Comparison of ENCODE assay signal across 8 mouse cellular contexts in genomic region chr3:109122641-109123530, GRCm38 (mm10). TPM values are rescaled to one million over a fixed set of nuclear protein-coding genes. Genes with fewer than 3 reads are reported as not detected.
DNase-seq lines count a peak whose midpoint lies in the region; ATAC-seq and TF ChIP-seq lines count a peak whose summit lies in the region.

TSS of gene Slc25a24 (plus strand) at chr3:109123149.

- peak within 1 kb of the TSS; percentile 66 for H3K4me3 ChIP-seq in embryonic facial prominence, embryonic 15.5 days (replicated peaks)
- peak within 1 kb of the TSS; percentile 92 for H3K4me3 ChIP-seq in heart, embryonic 12.5 days
- peak within 1 kb of the TSS; percentile 76 for H3K4me3 ChIP-seq in kidney, postnatal 0 days (replicated peaks; ENCODE audit: low read depth, low read length)
- peak within 1 kb of the TSS; percentile 83 for H3K4me3 ChIP-seq in lung, embryonic 15.5 days

- peak within 1 kb of the TSS; percentile 57 for H3K4me2 ChIP-seq in embryonic facial prominence, embryonic 15.5 days (replicated peaks)
- peak within 1 kb of the TSS; percentile 72 for H3K4me2 ChIP-seq in heart, embryonic 12.5 days
- peak within 1 kb of the TSS; percentile 89 for H3K4me2 ChIP-seq in kidney, postnatal 0 days (ENCODE audit: low read length)
- H3K4me2 ChIP-seq in lung, embryonic 15.5 days: peak within 1 kb of the TSS; percentile 60

- WGBS in embryonic facial prominence, embryonic 15.5 days: under 1% methylated on average over 43 of the region's 49 CpGs
- 3% methylated on average over 32 of the region's 49 CpGs for WGBS in heart, embryonic 12.5 days
- 1% methylated on average over 41 of the region's 49 CpGs for WGBS in kidney, postnatal 0 days
- 2% methylated on average over 25 of the region's 49 CpGs for WGBS in lung, embryonic 15.5 days

- peaks cover 3% of the 10 kb centered on the region; the same call in 1 of the 2 replicates for H3K36me3 ChIP-seq in embryonic facial prominence, embryonic 15.5 days
- H3K36me3 ChIP-seq in heart, embryonic 12.5 days: peaks cover 11% of the 10 kb centered on the region
- H3K36me3 ChIP-seq in kidney, postnatal 0 days (ENCODE audit: insufficient read depth, low read length): no peaks in the 10 kb centered on the region
- peaks cover 3% of the 10 kb centered on the region; the same call in 1 of the 2 replicates for H3K36me3 ChIP-seq in lung, embryonic 15.5 days

- no peak for TF ChIP-seq CTCF in kidney, postnatal 0 days (IDR thresholded peaks at IDR 0.05; ENCODE audit: low read depth)

- H3K4me1 ChIP-seq in embryonic facial prominence, embryonic 15.5 days: peaks cover 22% of the 10 kb centered on the region
- peaks cover 28% of the 10 kb centered on the region for H3K4me1 ChIP-seq in heart, embryonic 12.5 days (replicated peaks)
- no peaks in the 10 kb centered on the region for H3K4me1 ChIP-seq in kidney, postnatal 0 days (replicated peaks; ENCODE audit: insufficient read depth, low read length)
- peaks cover 22% of the 10 kb centered on the region for H3K4me1 ChIP-seq in lung, embryonic 15.5 days

- peak; percentile 70 for ATAC-seq in CD4-positive, CD25-positive, alpha-beta regulatory T cell, adult 4 months
- ATAC-seq in embryonic facial prominence, embryonic 15.5 days (ENCODE audit: insufficient number of reproducible peaks, low FRiP score, low TSS enrichment, low read depth): peak; percentile 92
- peak; percentile 85 for ATAC-seq in heart, embryonic 12.5 days (ENCODE audit: insufficient number of reproducible peaks, low FRiP score)
- peak; percentile 90 for ATAC-seq in kidney, postnatal 0 days (replicated peaks; ENCODE audit: low FRiP score, low read depth)
- peak; percentile 92 for ATAC-seq in lung, embryonic 15.5 days (ENCODE audit: borderline replicate concordance, extremely low read depth, low FRiP score, low TSS enrichment)
- ATAC-seq in neutrophil, adult 5-6 weeks (ENCODE audit: extremely low read depth, insufficient number of reproducible peaks, low FRiP score, poor library complexity, severe bottlenecking): peak; percentile 67

- H3K9me3 ChIP-seq in embryonic facial prominence, embryonic 15.5 days (replicated peaks): no peaks in the 10 kb centered on the region
- H3K9me3 ChIP-seq in heart, embryonic 12.5 days (replicated peaks): no peaks in the 10 kb centered on the region
- H3K9me3 ChIP-seq in kidney, postnatal 0 days (replicated peaks; ENCODE audit: low read length): no peaks in the 10 kb centered on the region
- H3K9me3 ChIP-seq in lung, embryonic 15.5 days: no peaks in the 10 kb centered on the region

- H3K27ac ChIP-seq in embryonic facial prominence, embryonic 15.5 days (replicated peaks): peak within 1 kb of the TSS; percentile 88
- peak within 1 kb of the TSS; percentile 90 for H3K27ac ChIP-seq in heart, embryonic 12.5 days (ENCODE audit: poor library complexity, severe bottlenecking)
- peak within 1 kb of the TSS; percentile 88 for H3K27ac ChIP-seq in kidney, postnatal 0 days
- H3K27ac ChIP-seq in lung, embryonic 15.5 days: peak within 1 kb of the TSS; percentile 91

- H3K27me3 ChIP-seq in embryonic facial prominence, embryonic 15.5 days: no peaks in the 10 kb centered on the region
- H3K27me3 ChIP-seq in heart, embryonic 12.5 days (replicated peaks): 0 out of 2 replicates have a peak, but pooled peaks cover 5% of the 10 kb centered on the region
- H3K27me3 ChIP-seq in kidney, postnatal 0 days (ENCODE audit: insufficient read depth, low read length): no peaks in the 10 kb centered on the region
- no peaks in the 10 kb centered on the region for H3K27me3 ChIP-seq in lung, embryonic 15.5 days

- peak; percentile 46 for DNase-seq in adrenal gland, adult 8-10 months
- DNase-seq in kidney, postnatal 0 days (ENCODE audit: low spot score): peak; percentile 70
- DNase-seq in thymus, postnatal 0 days (ENCODE audit: low spot score): peak; percentile 42

- peak within 1 kb of the TSS; percentile 68 for H3K9ac ChIP-seq in embryonic facial prominence, embryonic 15.5 days
- H3K9ac ChIP-seq in heart, embryonic 12.5 days: peak within 1 kb of the TSS; percentile 95
- H3K9ac ChIP-seq in kidney, postnatal 0 days (ENCODE audit: low read depth, low read length): peak within 1 kb of the TSS; percentile 92
- peak within 1 kb of the TSS; percentile 90 for H3K9ac ChIP-seq in lung, embryonic 15.5 days

RNA-seq across cellular contexts. Expression of gene Slc25a24, which starts in this region (rescaled TPM):
- 10 to 100 TPM; 14.0 to 16.8 TPM for polyA plus RNA-seq in CD4-positive, CD25-positive, alpha-beta regulatory T cell, adult 4 months (2017; shearing (Covaris generic))
- total RNA-seq in adrenal gland, adult 8-10 months (2022): 100 to 1,000 TPM in 1 of 4 experiments, 10 to 100 TPM in 3; 69.4 to 106 (median 84.9) TPM
- 46.9 and 49.5 TPM in 2 replicates for polyA plus RNA-seq in embryonic facial prominence, embryonic 15.5 days (2015; fragmentation: Nextera tagmentation; extraction: Ambion mirVana)
- polyA plus RNA-seq in heart, embryonic 12.5 days (2016; fragmentation: Nextera tagmentation; extraction: Ambion mirVana): 39.8 and 40.4 TPM in 2 replicates
- 14.8 and 17.9 TPM in 2 replicates for polyA plus RNA-seq in kidney, postnatal 0 days (2015; fragmentation: Nextera tagmentation; extraction: Ambion mirVana)
- polyA plus RNA-seq in lung, embryonic 15.5 days (2015; fragmentation: Nextera tagmentation; extraction: Ambion mirVana): 29.5 and 30.7 TPM in 2 replicates
- 17.8 and 20.9 TPM in 2 replicates for total RNA-seq in neutrophil, adult 5-6 weeks (2017)
- polyA plus RNA-seq in thymus, postnatal 0 days (2015; fragmentation: Nextera tagmentation; extraction: Ambion mirVana): 6.9 and 7.6 TPM in 2 replicates

Comparison
In these comparisons a context has a peak if more than half of its experiments do, and no peak if none do; other contexts are left out.
1. Peak in every context shown above with its lines: DNase-seq, ATAC-seq, H3K4me3 ChIP-seq and H3K27ac ChIP-seq.